Mouse (Mus musculus): Measurements from ENCODE around the gene Bcl7c.

DNA sequence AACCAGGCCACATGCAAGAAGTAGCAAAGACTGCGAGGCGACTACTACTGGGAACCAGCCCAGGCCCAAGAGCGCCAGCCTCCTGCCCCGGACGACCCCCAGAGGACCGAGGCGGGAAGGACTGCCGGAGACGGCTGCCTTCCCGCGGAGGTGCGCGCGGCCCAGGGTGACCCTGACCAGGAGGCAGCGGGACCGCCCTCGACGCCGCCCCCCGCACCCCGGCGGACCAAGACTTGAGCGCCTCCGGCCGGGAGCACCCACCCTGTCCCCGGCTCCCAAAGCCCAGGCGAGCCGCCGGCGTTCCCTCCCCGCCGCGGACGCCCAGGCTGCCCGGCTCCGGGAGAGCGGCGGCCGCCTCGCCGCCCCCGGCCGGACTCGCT, 94.2 kb downstream of the Bcl7c start:
- TF ChIP-seq CTCF (conservative IDR thresholded peaks at IDR 0.05 in 1 of 2, IDR thresholded peaks at IDR 0.05 in 1 of 2; ENCODE audit: low read depth in 2 of 2, low read length in 2 of 2) = no peak
- no peak for TF ChIP-seq HCFC1 (IDR thresholded peaks at IDR 0.05; ENCODE audit: low read depth, low read length)
- no peak for TF ChIP-seq POLR2A (IDR thresholded peaks at IDR 0.05; ENCODE audit: low read depth, low read length)
